Mouse (Mus musculus) hindlimb bud, embryonic 11.5 days (tissue): Measurements from ENCODE around the gene Tgfbr3.
A peak's percentile ranks its signal among the peaks of the same experiment; 100 is the strongest.

Experiments used
- DNase-seq: peaks from one replicate; pipeline ENCODE4 v3.0.0-alpha.2; 2012; ENCODE audit warnings: low read depth, low spot score; ENCODE audit errors: extremely low spot score

The Tgfbr3 gene

GRCm38 (mm10) chr5:107217139-107217538 lies 72.3 kb downstream of the Tgfbr3 start:
- no peak for DNase-seq

GRCm38 (mm10) chr5:107213373-107214132 lies 75.9 kb downstream of the Tgfbr3 start:
- no peak for DNase-seq

GRCm38 (mm10) chr5:107211830-107212370 lies 77.5 kb downstream of the Tgfbr3 start:
- no peak for DNase-seq

GRCm38 (mm10) chr5:107210040-107210439 lies 79.4 kb downstream of the Tgfbr3 start:
- DNase-seq, result no peak

GRCm38 (mm10) chr5:107207911-107208310 lies 81.5 kb downstream of the Tgfbr3 start:
- DNase-seq, result no peak

GRCm38 (mm10) chr5:107204306-107204705 lies 85.1 kb downstream of the Tgfbr3 start:
- no peak for DNase-seq

GRCm38 (mm10) chr5:107202801-107203559 lies 86.4 kb downstream of the Tgfbr3 start:
- no peak for DNase-seq

GRCm38 (mm10) chr5:107201509-107202182 lies 87.8 kb downstream of the Tgfbr3 start:
- DNase-seq, result no peak

GRCm38 (mm10) chr5:107200853-107201341 lies 88.5 kb downstream of the Tgfbr3 start:
- no peak for DNase-seq

GRCm38 (mm10) chr5:107200221-107200635 lies 89.2 kb downstream of the Tgfbr3 start:
- DNase-seq, result no peak

- DNase-seq, result peak; percentile 81
Observed at GRCm38 (mm10) chr5:107195751-107196395, 93.6 kb downstream of the Tgfbr3 start.

GRCm38 (mm10) chr5:107193160-107193559 lies 96.3 kb downstream of the Tgfbr3 start:
- DNase-seq, result no peak

- no peak for DNase-seq
Observed at GRCm38 (mm10) chr5:107192372-107192771, 97.1 kb downstream of the Tgfbr3 start.

GRCm38 (mm10) chr5:107188551-107188950 lies 100.9 kb downstream of the Tgfbr3 start:
- DNase-seq, result no peak

- DNase-seq, result no peak
Observed at GRCm38 (mm10) chr5:107186206-107186605, 103.2 kb downstream of the Tgfbr3 start.

GRCm38 (mm10) chr5:107184158-107184883 lies 105.1 kb downstream of the Tgfbr3 start:
- no peak for DNase-seq

- DNase-seq, result no peak
Observed at GRCm38 (mm10) chr5:107183537-107183936, 105.9 kb downstream of the Tgfbr3 start.

GRCm38 (mm10) chr5:107182721-107183120 lies 106.7 kb downstream of the Tgfbr3 start:
- DNase-seq, result no peak

GRCm38 (mm10) chr5:107181820-107182219 lies 107.6 kb downstream of the Tgfbr3 start:
- no peak for DNase-seq

GRCm38 (mm10) chr5:107179194-107179593 lies 110.2 kb downstream of the Tgfbr3 start:
- no peak for DNase-seq
